Mouse (Mus musculus) liver, adult (tissue): ENCODE results near the gene Srsf3.

Source experiments
- GATA4 ChIP-seq: IDR thresholded peaks from 2 replicates; pipeline ENCODE4 v1.6.1; 2014; ENCODE audit warnings: mild to moderate bottlenecking, low read length; ENCODE audit not compliant: insufficient replicate concordance

Gene Srsf3

GRCm38 (mm10) chr17:29053841-29054240 is 21.4 kb downstream of the Srsf3 start:
- no peak; the same call in 1 of the 2 replicates for TF ChIP-seq GATA4

DNA sequence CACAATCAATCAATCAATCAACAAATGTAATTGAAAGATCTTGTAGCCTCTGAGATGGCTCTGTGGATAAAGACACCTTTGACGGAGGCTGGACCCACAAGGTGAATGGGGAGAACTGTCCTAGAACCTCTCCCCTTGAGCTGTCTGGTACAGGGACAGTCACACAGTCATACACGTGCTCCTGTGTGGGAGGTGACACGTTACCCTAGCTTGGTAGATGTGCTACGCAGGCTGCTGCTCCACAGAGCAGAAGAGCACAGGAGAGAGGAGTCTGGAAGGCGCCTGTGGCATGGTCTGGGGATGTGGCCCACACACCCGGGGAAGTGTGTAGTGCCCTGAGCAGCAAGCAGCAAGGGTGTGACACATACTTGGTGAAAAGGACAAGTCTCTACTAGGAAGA is 22.0 kb downstream of the Srsf3 start:
- TF ChIP-seq GATA4 = no peak

GRCm38 (mm10) chr17:29055586-29055985 is 23.2 kb downstream of the Srsf3 start:
- no peak for TF ChIP-seq GATA4

DNA sequence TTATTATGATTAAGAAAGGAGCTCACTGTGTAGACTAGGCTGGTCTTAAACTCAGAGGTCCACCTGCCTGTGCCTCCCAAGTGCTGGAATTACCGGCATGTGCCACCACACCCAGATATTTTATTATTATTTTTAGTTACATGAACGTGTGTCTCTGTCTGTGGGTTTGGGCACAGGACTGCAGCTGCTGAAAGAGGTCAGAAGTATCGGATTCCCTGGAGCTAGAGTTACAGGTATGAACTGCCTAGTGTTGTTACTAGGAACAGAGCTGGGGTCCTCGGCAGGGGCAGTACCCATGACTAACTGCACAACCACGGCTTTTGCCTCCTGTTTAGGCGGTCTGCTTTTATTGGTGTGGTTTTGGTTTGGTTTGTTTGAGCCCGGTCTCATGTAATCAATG is 23.8 kb downstream of the Srsf3 start:
- no peak for TF ChIP-seq GATA4

- no peak for TF ChIP-seq GATA4
Observed at GRCm38 (mm10) chr17:29056699-29057151, 24.3 kb downstream of the Srsf3 start.

DNA sequence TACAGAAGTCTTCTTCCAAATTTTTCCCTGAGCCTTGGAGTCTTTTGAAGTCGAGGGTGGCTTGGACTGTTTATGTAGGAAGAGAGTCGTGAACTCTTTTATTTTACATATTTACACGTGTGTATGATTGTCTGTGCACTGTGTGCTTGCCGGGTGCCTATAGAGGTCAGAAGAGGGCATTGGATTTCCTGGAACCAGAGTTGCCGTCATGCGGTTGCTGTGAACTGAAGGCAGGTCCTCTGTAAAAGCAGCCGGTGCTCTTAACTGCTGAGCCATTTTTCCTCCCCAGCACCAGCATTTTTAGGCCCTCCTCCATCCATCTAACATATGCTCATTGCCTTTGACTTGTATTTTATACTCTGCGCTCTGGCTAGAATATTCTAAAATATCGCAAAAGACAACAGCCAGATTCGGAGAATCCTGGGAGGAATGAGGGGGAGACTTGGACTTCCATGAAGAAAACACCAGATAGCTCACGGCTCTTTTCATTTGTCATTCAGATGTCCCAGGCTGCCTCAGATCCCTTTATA is 25.0 kb downstream of the Srsf3 start:
- TF ChIP-seq GATA4 = no peak

DNA sequence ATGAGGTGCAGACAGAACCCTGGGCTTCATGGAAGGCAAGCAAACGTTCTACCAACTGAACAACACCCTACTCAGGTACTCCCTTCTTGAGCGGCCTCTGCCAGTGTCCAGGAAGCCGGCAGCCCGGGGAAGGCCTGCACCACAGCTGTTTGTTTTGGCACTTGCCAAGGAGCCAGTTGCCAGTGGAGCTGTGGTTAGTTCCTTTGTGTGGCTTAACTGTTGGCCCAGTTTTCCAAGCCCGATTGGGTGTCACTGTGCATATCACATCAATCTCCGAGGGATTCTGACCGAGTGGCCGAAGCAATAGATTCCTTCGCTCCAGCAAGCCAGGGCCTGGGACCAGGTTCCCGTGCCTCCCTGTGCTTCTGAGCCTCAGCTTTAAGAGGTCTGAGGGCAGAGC is 25.5 kb downstream of the Srsf3 start:
- peak; percentile 24; the same call in 1 of the 2 replicates for TF ChIP-seq GATA4

DNA sequence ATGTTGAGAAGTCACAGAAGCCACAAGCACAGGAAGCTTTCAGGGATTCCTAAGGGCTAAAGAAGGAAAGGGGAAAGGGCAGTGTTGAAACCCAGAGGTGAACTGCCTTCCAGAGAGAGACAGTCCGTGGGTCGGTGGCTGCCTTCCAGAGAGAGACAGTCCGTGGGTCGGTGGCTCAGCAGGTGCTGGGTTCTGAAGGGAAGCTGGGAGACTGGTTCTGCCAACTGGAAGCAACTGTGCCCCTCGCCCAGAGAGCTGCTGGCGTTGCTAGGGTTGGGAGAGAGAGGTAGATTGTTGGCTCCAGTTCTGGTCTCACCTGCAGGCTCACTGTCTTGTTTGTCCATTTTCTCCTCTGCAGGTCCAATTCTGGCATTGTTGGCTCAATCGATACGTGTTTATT is 26.1 kb downstream of the Srsf3 start:
- TF ChIP-seq GATA4 = no peak

GRCm38 (mm10) chr17:29059581-29059980 is 27.2 kb downstream of the Srsf3 start:
- no peak for TF ChIP-seq GATA4

GRCm38 (mm10) chr17:29060946-29061345 is 28.5 kb downstream of the Srsf3 start:
- TF ChIP-seq GATA4 = no peak

DNA sequence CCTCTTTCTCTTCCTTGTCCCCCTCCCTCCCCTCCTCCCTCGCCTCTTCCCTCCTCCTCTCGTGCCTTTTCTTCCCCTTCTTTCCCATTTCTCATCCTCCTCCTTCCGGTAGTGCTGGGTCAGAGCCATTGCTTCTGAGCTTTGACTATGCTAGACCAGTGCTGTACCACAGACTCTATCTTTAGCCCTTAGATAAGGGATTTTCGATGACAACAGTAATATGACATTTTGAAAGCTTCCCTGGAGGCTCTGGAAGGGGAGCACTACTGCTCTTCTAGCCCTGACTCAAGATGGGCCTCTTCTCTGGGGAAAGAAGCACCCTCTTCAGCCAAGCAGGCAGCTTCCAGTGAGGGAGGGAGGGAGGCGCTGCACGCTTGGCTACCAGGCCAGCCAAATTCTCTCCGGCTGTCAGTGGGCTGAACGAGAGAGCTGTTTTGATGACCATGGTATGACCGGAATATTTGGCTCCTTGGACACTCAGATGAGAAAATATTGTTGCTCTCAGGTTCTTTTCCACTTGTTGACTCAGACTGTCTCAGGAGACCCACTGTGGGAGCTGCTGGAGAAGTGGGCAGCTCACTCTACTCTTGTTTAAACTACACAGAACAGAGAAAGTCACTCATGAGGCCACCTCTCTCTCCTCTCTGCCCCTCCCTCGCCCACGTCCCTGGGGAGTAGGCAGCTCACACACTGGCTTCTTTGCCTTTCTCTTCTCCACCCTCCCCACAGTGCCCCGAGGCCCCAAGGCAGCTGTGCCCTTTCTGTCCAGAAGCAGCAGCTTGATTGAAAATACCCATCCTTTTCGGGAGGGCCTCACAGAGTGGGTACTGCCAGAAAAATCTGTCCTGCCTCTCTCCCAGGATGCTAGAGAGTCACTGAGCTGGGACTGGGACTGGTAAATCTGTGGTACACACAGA is 29.9 kb downstream of the Srsf3 start:
- no peak for TF ChIP-seq GATA4

DNA sequence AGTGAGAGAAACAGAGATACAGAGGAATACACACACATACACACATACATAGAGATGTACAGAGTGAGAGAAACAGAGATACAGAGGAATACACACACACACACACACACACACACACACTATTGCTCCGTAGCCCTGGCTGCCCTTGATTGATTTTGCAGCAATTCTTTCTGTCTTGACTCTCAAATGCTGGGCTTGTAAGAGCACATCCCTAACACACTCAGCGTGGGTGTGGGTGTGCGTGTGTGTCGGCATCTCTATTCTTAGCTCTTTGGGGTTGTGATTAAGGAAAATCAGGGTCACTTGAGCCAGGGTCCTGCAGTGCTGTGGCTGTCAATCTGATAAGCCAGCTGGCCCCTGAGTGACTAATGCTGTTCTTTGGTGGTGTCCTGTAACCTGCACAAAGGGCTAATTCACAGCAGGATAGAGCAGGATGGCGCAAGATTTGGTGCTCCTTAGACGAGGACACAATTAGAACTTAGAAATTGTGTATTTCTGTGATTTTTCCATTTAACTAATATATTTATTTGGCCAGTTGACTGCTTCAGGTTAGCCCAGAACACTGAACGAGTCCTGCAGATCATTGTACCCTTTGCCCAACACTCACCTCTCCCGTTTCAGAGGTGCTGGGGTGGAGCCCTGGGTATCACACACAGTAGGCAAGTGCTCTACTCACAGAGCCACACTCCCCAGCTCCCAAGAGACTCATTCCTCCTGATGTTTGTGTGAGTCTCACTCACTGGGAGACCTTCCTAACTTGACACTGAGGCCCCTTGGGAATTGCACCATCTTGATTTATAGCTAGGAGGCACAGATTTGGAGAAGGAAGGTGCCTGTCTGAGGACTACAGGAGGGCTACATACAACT is 30.9 kb downstream of the Srsf3 start:
- no peak for TF ChIP-seq GATA4

DNA sequence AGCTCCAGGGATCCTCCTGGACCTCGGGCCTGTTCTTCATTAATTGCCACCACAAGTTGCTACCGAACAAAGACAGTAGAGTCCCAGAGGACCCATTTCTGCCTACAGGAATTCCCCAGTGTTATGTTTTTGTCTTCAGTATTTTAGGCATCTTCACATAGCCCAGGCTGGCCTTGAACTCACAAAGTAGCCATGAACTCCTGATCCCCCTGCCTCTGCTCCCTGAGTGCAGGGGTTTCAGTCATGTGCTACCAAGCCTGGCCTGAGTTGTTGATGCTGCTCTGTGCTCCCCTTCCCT is 31.5 kb downstream of the Srsf3 start:
- no peak for TF ChIP-seq GATA4

DNA sequence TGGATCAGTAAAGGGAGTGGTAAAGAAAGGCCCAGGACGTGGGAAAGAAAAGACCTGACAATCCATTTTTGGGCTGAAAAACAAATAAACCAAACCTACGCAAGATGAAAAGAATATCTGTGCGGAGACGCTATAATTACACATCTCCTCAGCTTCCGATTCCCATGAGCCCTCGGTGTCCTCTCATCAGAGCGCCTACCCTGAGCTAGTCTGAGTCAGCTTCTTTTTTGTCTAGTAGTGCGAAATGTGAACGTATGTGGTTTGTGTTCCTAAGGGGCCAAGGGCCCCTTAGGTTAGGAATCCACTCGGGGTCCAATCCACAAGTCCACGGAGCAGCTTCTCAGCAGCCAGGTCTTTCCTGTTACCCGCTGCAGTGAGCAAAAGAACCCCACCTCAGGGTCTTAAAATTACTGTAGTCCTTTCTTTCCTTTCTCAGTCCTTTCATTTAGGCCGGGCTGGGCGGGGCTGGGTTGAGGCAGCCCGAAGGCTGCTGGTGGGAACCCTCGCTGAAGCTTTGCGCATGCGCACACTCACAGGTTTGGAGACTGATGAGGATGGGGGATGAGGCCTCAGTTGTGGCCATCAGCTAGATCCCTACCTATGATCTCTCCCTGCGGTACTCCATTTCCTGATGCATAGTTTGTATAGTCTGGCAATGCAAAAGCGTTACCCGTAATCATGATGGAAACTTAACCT is 33.0 kb downstream of the Srsf3 start:
- TF ChIP-seq GATA4 = no peak

DNA sequence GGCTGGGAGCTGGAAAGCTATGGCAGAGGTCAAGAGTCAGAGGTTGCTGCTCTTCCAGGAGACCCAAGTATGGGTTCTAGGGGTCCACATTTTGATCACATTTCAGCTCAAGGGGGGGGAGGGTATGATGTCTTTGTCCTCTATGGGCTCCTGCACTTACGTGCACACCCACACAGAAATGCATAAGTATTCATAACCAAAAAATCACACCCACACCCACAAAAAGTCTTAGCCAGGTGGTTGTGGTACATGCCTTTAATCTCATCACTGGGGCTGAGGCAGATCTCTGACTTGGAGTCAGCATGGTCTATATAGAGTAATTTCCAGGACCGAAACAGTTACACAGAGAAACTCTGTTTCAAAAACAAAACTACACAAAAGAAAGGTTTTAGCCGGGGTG is 33.5 kb downstream of the Srsf3 start:
- TF ChIP-seq GATA4 = no peak

- TF ChIP-seq GATA4 = no peak
Observed at GRCm38 (mm10) chr17:29067847-29068246, 35.4 kb downstream of the Srsf3 start.

- TF ChIP-seq GATA4 = no peak
Observed at GRCm38 (mm10) chr17:29069063-29069462, 36.6 kb downstream of the Srsf3 start.
